Mouse (Mus musculus) lung, postnatal 4 days (tissue): ENCODE results near the gene Hnrnpa3.
A peak's percentile ranks its signal among the peaks of the same experiment; 100 is the strongest.
"Not testable (repeated sequence)": the region's sequence is repeated elsewhere in the genome, so short reads cannot be mapped to it uniquely, and the experiment has no call there.

Experiments used
- DNase-seq, 2 experiments: peaks; one replicate each; pipeline ENCODE4 v3.0.0; 2021

The Hnrnpa3 gene

GRCm38 (mm10) chr2:75682978-75683709, 24.1 kb downstream of the Hnrnpa3 start:
- peak; percentile 73 to 81 for DNase-seq

DNA sequence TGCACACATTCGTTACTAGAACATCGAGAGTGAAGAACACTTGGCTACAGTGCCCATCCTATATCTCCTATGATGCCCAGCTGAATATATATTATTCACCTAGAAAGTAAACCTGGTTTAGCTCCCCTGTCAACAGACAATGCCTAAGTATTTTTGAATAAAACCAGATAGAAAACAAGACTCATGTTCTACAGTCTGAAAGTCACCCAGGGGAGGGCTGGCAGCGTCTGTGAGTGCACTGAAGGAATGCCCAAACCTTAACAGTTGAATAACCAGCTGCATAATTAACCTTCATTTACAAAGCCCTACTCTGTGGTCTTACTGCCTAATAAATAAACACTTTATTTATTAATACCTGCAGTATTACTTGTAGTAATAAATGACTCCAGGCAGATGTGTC, 25.5 kb downstream of the Hnrnpa3 start:
- DNase-seq = no peak

DNA sequence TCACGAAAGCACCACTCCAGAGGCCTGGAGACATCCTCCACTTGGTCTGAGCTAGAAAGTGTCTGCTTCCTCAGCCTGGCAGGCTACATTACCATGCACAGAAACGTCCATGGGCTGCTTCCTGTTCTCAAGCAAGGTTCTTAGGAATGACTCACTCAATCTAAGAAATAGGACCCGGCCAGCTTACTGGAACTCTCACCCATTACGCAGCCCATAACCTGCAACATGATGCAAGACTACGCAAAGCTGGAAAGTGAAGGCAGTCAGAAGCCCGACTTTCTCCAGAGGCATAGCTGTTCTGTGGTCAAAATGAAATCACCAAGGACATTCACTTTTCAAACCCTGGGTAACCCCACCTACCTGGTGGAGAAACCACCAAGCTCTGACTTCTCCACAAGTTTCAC, 26.4 kb downstream of the Hnrnpa3 start:
- peak; percentile 44 to 55 for DNase-seq

DNA sequence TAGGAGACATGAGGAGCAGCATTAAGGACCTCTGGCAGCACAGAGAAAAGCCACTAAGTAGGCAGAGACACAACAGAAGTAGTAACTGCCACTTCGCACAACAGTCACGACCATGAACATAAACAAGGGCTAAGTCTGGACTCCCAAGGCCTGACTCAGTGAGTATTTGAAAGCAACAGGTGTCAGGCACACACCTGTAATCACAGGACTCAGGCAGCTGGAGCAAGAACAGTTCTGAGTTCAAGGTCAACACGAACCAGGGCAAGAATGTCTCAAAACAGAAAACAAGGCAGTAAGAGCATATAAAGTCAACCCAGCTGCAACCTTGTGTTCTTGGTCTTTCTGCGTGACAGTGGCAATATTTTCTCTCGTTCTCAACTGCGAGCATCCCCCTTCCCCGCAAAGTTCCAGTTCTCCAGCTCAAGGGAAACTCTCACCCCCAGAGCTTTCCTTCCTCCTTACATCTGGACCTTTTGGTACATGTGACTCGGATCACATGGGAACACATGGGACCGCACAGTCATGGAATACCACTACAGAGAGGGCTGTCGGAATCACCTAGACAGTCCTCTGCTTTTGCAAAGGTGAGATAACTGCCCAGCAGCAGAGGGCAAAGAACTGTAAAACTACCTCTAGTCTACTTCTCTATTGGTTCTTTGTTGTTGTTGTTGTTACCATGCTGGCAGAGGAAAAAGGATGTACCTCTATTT, 28.1 kb downstream of the Hnrnpa3 start:
- DNase-seq = no peak

DNA sequence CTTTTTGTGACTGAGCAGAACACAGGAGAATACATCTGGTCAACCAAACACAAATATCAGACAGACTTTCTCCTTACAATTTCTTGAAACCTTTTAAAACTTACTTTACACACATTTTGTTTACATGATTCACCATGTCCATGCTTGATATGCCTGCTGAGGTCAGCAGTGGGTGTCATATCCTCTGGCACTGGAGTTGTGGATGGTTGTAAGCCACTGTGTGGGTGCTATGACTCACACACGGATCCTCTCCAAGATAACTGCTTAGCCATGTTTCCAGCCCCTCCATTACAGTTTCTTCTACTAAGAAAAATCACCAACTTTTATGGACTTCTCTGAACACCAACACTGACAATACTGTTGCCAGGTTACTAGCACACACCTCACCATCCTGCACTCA, 29.8 kb downstream of the Hnrnpa3 start:
- no peak for DNase-seq

- no peak for DNase-seq
These were observed 30.6 kb downstream of the Hnrnpa3 start for GRCm38 (mm10) chr2:75689482-75690158.

- no peak for DNase-seq
These were observed 31.6 kb downstream of the Hnrnpa3 start for GRCm38 (mm10) chr2:75690656-75691055.

DNA sequence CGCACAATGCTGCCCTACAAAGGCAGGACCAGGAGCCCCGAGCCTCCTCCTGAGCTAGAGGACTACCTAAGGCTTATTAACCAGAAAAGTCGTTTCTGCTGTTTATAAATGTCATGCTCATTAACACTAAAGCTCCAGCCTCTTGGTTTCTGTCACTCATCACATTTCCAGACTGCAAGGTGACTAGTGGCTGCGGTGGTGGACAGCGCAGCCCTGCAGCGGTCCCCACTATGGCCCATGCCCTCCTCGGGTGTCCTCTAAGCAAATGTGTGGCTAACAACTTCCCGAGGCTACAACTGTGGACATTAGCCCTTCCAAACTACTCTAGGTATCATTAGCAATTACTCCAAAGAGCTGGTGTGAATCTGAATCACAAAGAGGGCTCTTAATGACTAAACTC, 32.3 kb downstream of the Hnrnpa3 start:
- no peak for DNase-seq

DNA sequence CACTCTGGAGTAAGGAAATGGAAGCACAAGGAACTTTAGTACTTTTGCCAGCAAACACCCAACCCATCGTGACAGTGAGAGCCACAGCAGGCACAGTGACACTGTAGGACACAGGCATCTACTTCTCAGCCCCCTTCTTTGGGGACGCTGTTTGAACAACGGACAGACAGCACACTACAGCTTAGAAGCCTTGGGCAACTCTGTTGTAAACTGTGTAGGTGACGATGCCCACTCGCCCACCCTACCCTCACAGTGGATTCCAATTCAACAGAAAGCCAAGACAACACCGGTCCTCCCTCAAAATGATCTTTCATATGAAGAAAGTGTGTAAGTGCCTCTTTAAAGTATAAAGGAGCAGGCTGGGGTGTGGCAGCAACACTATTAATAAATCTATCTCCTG, 33.3 kb downstream of the Hnrnpa3 start:
- DNase-seq = no peak

- not testable (repeated sequence) for DNase-seq
These were observed 35.9 kb downstream of the Hnrnpa3 start for GRCm38 (mm10) chr2:75694926-75695325.

- DNase-seq = no peak
These were observed 36.8 kb downstream of the Hnrnpa3 start for GRCm38 (mm10) chr2:75695676-75696350.

GRCm38 (mm10) chr2:75696371-75696770, 37.3 kb downstream of the Hnrnpa3 start:
- peak; percentile 40 to 47 for DNase-seq

- no peak for DNase-seq
These were observed 38.2 kb downstream of the Hnrnpa3 start for GRCm38 (mm10) chr2:75697222-75697621.

- DNase-seq = no peak
These were observed 38.9 kb downstream of the Hnrnpa3 start for GRCm38 (mm10) chr2:75698007-75698406.

DNA sequence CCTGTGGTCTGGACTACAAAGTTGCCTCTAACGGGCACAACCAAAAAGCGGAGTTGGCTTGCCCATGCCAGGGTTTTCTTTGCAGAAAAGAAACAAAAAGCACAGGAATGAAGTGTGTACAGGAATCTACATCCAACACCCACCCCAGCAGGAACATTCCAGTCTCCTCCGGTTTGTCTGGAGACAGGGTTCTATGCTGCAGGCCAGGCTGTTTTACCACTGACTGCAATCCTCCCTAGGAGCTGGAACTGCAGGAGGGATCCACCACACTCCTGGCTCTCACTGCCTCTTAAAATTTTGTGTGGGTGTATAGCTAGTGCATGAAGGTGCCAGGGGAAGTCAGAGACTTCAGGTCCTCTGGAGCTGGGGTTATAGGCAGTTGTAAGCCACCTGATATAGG, 39.8 kb downstream of the Hnrnpa3 start:
- DNase-seq = no peak

- DNase-seq = no peak
These were observed 41.5 kb downstream of the Hnrnpa3 start for GRCm38 (mm10) chr2:75700543-75700942.

GRCm38 (mm10) chr2:75701207-75701606, 42.1 kb downstream of the Hnrnpa3 start:
- no peak for DNase-seq

GRCm38 (mm10) chr2:75701822-75702587, 42.9 kb downstream of the Hnrnpa3 start:
- no peak for DNase-seq

- DNase-seq = no peak
These were observed 43.5 kb downstream of the Hnrnpa3 start for GRCm38 (mm10) chr2:75702588-75702976.

DNA sequence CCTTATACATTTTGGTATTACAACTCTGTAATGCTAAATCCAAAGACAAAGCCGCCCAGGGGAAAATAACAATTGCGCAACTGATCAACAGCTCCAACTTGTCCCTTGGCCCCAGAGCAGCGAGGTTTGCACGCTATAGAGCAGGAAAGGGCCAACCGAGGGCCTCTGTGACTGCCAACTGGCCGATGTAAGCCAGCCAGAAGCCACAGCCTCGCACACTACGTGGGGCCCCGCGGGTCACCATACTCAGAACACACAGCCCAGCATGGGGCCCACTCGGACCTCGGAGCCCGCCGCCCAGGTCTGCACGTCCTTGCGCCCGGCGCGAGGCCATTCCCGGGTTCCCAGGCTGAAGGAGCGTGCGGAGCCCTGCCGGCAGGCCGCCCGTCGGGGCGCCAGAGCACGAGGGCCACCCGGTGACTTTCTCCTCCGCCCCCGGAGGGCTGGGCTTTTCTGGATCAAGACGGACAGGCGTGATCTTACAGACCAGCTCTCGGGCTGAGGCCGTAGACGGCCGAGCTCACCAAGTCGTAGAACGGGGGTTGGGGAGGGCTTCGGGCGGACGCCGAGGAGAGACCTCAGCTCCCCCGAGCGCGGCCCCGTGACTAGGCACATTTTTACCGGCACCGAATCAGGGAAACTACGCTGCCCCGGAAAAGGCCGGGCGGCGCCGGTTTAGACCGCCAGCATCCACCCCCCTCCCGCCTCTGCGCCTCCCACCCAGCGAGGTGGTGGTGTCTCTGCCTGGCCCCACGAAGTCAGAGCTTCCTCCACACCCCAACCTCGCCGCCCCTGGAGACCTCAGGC, 44.5 kb downstream of the Hnrnpa3 start:
- DNase-seq = peak; percentile 94 to 96
